Comparison of ENCODE assay signal across 28 mouse cellular contexts in genomic region chr6:5012794-5013193, GRCm38 (mm10).
DNase-seq lines count a peak whose midpoint lies in the region; ATAC-seq and TF ChIP-seq lines count a peak whose summit lies in the region.
"Had no signal": no experiment of that assay in that cellular context is flagged by ENCODE, and none has a peak within 500 bp of the region (broad histone marks: within the 10 kb centered on the region; RNA-seq: fewer than 3 reads in every experiment).

No protein-coding gene starts in this region.

- ATAC-seq in midbrain, embryonic 12.5 days (ENCODE audit: low FRiP score, low read depth): peak; percentile 53; the same call in 1 of the 2 replicates
- no peak for ATAC-seq in midbrain, postnatal 0 days (ENCODE audit: low FRiP score)
- ATAC-seq: forebrain, postnatal 0 days; hindbrain, embryonic 16.5 days; intestine, embryonic 16.5 days; liver, embryonic 12.5 days; Patski had no signal

- peak; percentile 14 for DNase-seq in heart, adult 11 months
- DNase-seq in heart, embryonic 10.5 days (ENCODE audit: low spot score): no peak
- DNase-seq in midbrain, postnatal 0 days (ENCODE audit: low spot score): no peak
- DNase-seq in brain, embryonic 14.5 days (ENCODE audit: low read depth): peak; percentile 41
- DNase-seq in retina, embryonic 14.5 days (ENCODE audit: low spot score): peak; percentile 52
- DNase-seq in kidney, adult 9 months: no peak
- DNase-seq: adrenal gland, postnatal 10 days; cerebellum, adult 2 months; cerebellum, postnatal 36 days; forebrain, postnatal 0 days; gastrocnemius, postnatal 25 days; heart, adult 2 months; kidney, postnatal 4 days; lung, adult 18-20 months; lung, postnatal 10 days; right cerebral cortex, adult 18-20 months; right cerebral cortex, postnatal 4 days; thymus, postnatal 14 days had no signal

- TF ChIP-seq CTCF in midbrain, postnatal 0 days (IDR thresholded peaks at IDR 0.05): no peak
- TF ChIP-seq CTCF in brain, embryonic 14.5 days (IDR thresholded peaks at IDR 0.05; ENCODE audit: borderline replicate concordance, extremely low read depth, insufficient read depth, insufficient read length): no peak

- H3K4me3 ChIP-seq in heart, embryonic 10.5 days: no peak overlapping the region
- no peak overlapping the region for H3K4me3 ChIP-seq in midbrain, embryonic 12.5 days
- H3K4me3 ChIP-seq in midbrain, postnatal 0 days (ENCODE audit: low read depth, low read length): no peak overlapping the region
- H3K4me3 ChIP-seq: embryonic facial prominence, embryonic 13.5 days; erythroblast, embryonic 14.5 days; heart, adult 2 months; kidney, embryonic 15.5 days; limb, embryonic 13.5 days; liver, embryonic 12.5 days had no signal

- peaks cover 32% of the 10 kb centered on the region for H3K4me1 ChIP-seq in heart, embryonic 10.5 days
- H3K4me1 ChIP-seq in midbrain, embryonic 12.5 days: peaks cover 29% of the 10 kb centered on the region
- peaks cover 8% of the 10 kb centered on the region; the same call in 1 of the 2 replicates for H3K4me1 ChIP-seq in midbrain, postnatal 0 days (ENCODE audit: insufficient read depth, low read length)

- WGBS in heart, embryonic 10.5 days: 70% methylated on average over 4 of the region's 4 CpGs
- 3% methylated on average over 4 of the region's 4 CpGs for WGBS in midbrain, embryonic 12.5 days
- 22% methylated on average over 4 of the region's 4 CpGs for WGBS in midbrain, postnatal 0 days

- H3K4me2 ChIP-seq in midbrain, embryonic 12.5 days (replicated peaks): no peak overlapping the region
- H3K4me2 ChIP-seq in midbrain, postnatal 0 days (ENCODE audit: low read depth, low read length, poor library complexity, severe bottlenecking): no peak overlapping the region
- H3K4me2 ChIP-seq: embryonic facial prominence, embryonic 13.5 days; kidney, embryonic 15.5 days; limb, embryonic 13.5 days; liver, embryonic 12.5 days had no signal

- H3K9me3 ChIP-seq in heart, embryonic 10.5 days: no peaks in the 10 kb centered on the region
- no peaks in the 10 kb centered on the region for H3K9me3 ChIP-seq in midbrain, embryonic 12.5 days
- no peaks in the 10 kb centered on the region for H3K9me3 ChIP-seq in midbrain, postnatal 0 days (ENCODE audit: low read length)
- H3K9me3 ChIP-seq: embryonic facial prominence, embryonic 13.5 days; G1E; kidney, embryonic 15.5 days; limb, embryonic 13.5 days; liver, embryonic 12.5 days had no signal

- H3K27me3 ChIP-seq in heart, embryonic 10.5 days (ENCODE audit: insufficient read depth, poor library complexity, severe bottlenecking): no peaks in the 10 kb centered on the region
- H3K27me3 ChIP-seq in midbrain, embryonic 12.5 days: no peaks in the 10 kb centered on the region
- no peaks in the 10 kb centered on the region for H3K27me3 ChIP-seq in midbrain, postnatal 0 days (ENCODE audit: insufficient read depth, low read length)
- H3K27me3 ChIP-seq: embryonic facial prominence, embryonic 13.5 days; kidney, embryonic 15.5 days; limb, embryonic 13.5 days; liver, embryonic 12.5 days; Patski had no signal

- H3K27ac ChIP-seq in heart, embryonic 10.5 days: no peak overlapping the region
- H3K27ac ChIP-seq in midbrain, embryonic 12.5 days (replicated peaks): no peak overlapping the region
- H3K27ac ChIP-seq in midbrain, postnatal 0 days (ENCODE audit: low read depth, low read length): no peak overlapping the region
- H3K27ac ChIP-seq: embryonic facial prominence, embryonic 13.5 days; heart, adult 2 months; kidney, embryonic 15.5 days; limb, embryonic 13.5 days; liver, embryonic 12.5 days had no signal

- no peaks in the 10 kb centered on the region for H3K36me3 ChIP-seq in heart, embryonic 10.5 days
- H3K36me3 ChIP-seq in midbrain, embryonic 12.5 days: no peaks in the 10 kb centered on the region
- H3K36me3 ChIP-seq in midbrain, postnatal 0 days (ENCODE audit: insufficient read depth, low read length): no peaks in the 10 kb centered on the region
- H3K36me3 ChIP-seq: embryonic facial prominence, embryonic 13.5 days; G1E; kidney, embryonic 15.5 days; limb, embryonic 13.5 days; liver, embryonic 12.5 days had no signal

- TF ChIP-seq POLR2A in brain, embryonic 14.5 days (IDR thresholded peaks at IDR 0.05; ENCODE audit: borderline replicate concordance, extremely low read depth, insufficient read depth, insufficient read length, poor library complexity, severe bottlenecking): no peak

- no peak overlapping the region for H3K9ac ChIP-seq in midbrain, embryonic 12.5 days (replicated peaks)
- H3K9ac ChIP-seq in midbrain, postnatal 0 days (replicated peaks; ENCODE audit: low read length, poor library complexity, severe bottlenecking): no peak overlapping the region
- H3K9ac ChIP-seq: embryonic facial prominence, embryonic 13.5 days; forebrain, postnatal 0 days; kidney, embryonic 15.5 days; limb, embryonic 13.5 days; liver, embryonic 12.5 days had no signal

Comparison
In these comparisons a context has a peak if more than half of its experiments do, and no peak if none do; other contexts are left out.
1. DNase-seq: peak in heart, adult 11 months (single experiment), brain, embryonic 14.5 days (single experiment) and retina, embryonic 14.5 days (single experiment); none in heart, embryonic 10.5 days (single experiment), midbrain, postnatal 0 days (single experiment) and kidney, adult 9 months (single experiment).